Mouse (Mus musculus) adrenal gland, adult (tissue): ENCODE results near the gene Dohh.
A peak's percentile ranks its signal among the peaks of the same experiment; 100 is the strongest.

Source experiments
- DNase-seq, 2 experiments: peaks; one replicate each; pipeline ENCODE4 v3.0.0; 2022 to 2023; ENCODE audit warnings: low spot score in 1 of 2; ENCODE audit not compliant: inconsistent age in 2 of 2

Dohh gene

GRCm38 (mm10) chr10:81356991-81357844 lies 27.0 kb upstream of the Dohh start, which contains the start of gene Mfsd12:
TSS of gene Mfsd12 (plus strand) at chr10:81357491.
- DNase-seq, result peak; percentile 93 to 96

GRCm38 (mm10) chr10:81358209-81358608 lies 26.0 kb upstream of the Dohh start:
- no peak for DNase-seq

- no peak for DNase-seq
Measured at GRCm38 (mm10) chr10:81358841-81359240, 25.4 kb upstream of the Dohh start.

- DNase-seq, result no peak
Measured at GRCm38 (mm10) chr10:81360721-81361120, 23.5 kb upstream of the Dohh start.

GRCm38 (mm10) chr10:81362336-81362949 lies 21.8 kb upstream of the Dohh start:
- DNase-seq, result peak in 1 of 2 experiments; percentile 66

- peak in 1 of 2 experiments; percentile 68 for DNase-seq
Measured at GRCm38 (mm10) chr10:81363436-81364346, 20.5 kb upstream of the Dohh start.

GRCm38 (mm10) chr10:81364666-81365065 lies 19.6 kb upstream of the Dohh start:
- DNase-seq, result peak; percentile 56 to 82

- DNase-seq, result no peak
Measured at GRCm38 (mm10) chr10:81365073-81365472, 19.2 kb upstream of the Dohh start.

- no peak for DNase-seq
Measured at GRCm38 (mm10) chr10:81365672-81366476, 18.4 kb upstream of the Dohh start, which contains the start of gene 4930404N11Rik. TSS of gene 4930404N11Rik (minus strand) at chr10:81365816.

- DNase-seq, result no peak
Measured at GRCm38 (mm10) chr10:81366477-81367206, 17.6 kb upstream of the Dohh start.

GRCm38 (mm10) chr10:81367207-81367495 lies 17.1 kb upstream of the Dohh start:
- no peak for DNase-seq

GRCm38 (mm10) chr10:81375322-81375721 lies 8.9 kb upstream of the Dohh start:
- no peak for DNase-seq

- DNase-seq, result peak in 1 of 2 experiments; percentile 68
Measured at GRCm38 (mm10) chr10:81376561-81377361, 7.5 kb upstream of the Dohh start.

GRCm38 (mm10) chr10:81377362-81377664 lies 6.9 kb upstream of the Dohh start:
- DNase-seq, result peak in 1 of 2 experiments; percentile 64

- peak in 1 of 2 experiments; percentile 87 for DNase-seq
Measured at GRCm38 (mm10) chr10:81377793-81378552, 6.3 kb upstream of the Dohh start, which contains the start of gene Fzr1. TSS of gene Fzr1 (minus strand) at chr10:81378516.

GRCm38 (mm10) chr10:81378553-81379182 lies 5.6 kb upstream of the Dohh start:
- DNase-seq, result peak; percentile 100

- no peak for DNase-seq
Measured at GRCm38 (mm10) chr10:81379183-81379553, 5.1 kb upstream of the Dohh start.

- DNase-seq, result no peak
Measured at GRCm38 (mm10) chr10:81379809-81380378, 4.3 kb upstream of the Dohh start.
